Mouse (Mus musculus) heart, embryonic 16.5 days (tissue): ENCODE data around the gene Agpat4. TPM values are rescaled to one million over a fixed set of nuclear protein-coding genes. Genes with fewer than 3 reads are reported as not detected.

ENCODE experiments used
- ATAC-seq: fragments of 200-750 bp; cut with Nextera tagmentation; replicated peaks from 2 replicates; pipeline ENCODE4 v1.8.0; 2017; ENCODE audit warnings: moderate number of reproducible peaks; ENCODE audit not compliant: insufficient read depth, low FRiP score; ENCODE audit errors: extremely low read depth
- H3K27ac ChIP-seq: fragments of 300-500 bp; sonication (generic); 2 replicates; pipeline ENCODE4 v1.5.1; 2014; ENCODE audit warnings: mild to moderate bottlenecking, low read length, control low read depth, moderate library complexity
- H3K27me3 ChIP-seq: fragments of 300-500 bp; sonication (generic); 2 replicates; pipeline ENCODE4 v1.6.1; 2014; ENCODE audit warnings: low read length, mixed read lengths; ENCODE audit not compliant: control insufficient read depth, insufficient read depth
- H3K36me3 ChIP-seq: fragments of 300-500 bp; sonication (generic); 2 replicates; pipeline ENCODE4 v1.6.1; 2014; ENCODE audit not compliant: control insufficient read depth, insufficient read depth
- H3K4me1 ChIP-seq: fragments of 300-500 bp; sonication (generic); 2 replicates; pipeline ENCODE4 v1.6.1; 2014; ENCODE audit warnings: low read length, mixed read lengths; ENCODE audit not compliant: control insufficient read depth, insufficient read depth
- H3K4me2 ChIP-seq: fragments of 300-500 bp; sonication (generic); 2 replicates; pipeline ENCODE4 v1.6.1; 2014; ENCODE audit warnings: low read depth, mild to moderate bottlenecking, control low read depth, low read length
- H3K4me3 ChIP-seq: fragments of 300-500 bp; sonication (generic); 2 replicates; pipeline ENCODE4 v1.5.1; 2014; ENCODE audit warnings: mild to moderate bottlenecking, control low read depth, low read length
- H3K9ac ChIP-seq: fragments of 300-500 bp; sonication (generic); 2 replicates; pipeline ENCODE4 v1.6.1; 2014; ENCODE audit warnings: low read length, control low read depth
- H3K9me3 ChIP-seq: fragments of 300-500 bp; sonication (generic); replicated peaks from 2 replicates; pipeline ENCODE4 v1.6.1; 2016; ENCODE audit warnings: low read length; ENCODE audit not compliant: control insufficient read depth
- WGBS: fragments of 180-500 bp; shearing (Covaris S2); extraction: QIAGEN DNeasy Blood & Tissue Kit; methylation state at CpG from one replicate; pipeline ENCODE4 v1.1.7; 2014; 5-methylcytosine and 5-hydroxymethylcytosine counted together
- polyA plus RNA-seq: library from polyadenylated mRNA; unstranded; fragments of >200 nt; fragmentation: Nextera tagmentation; extraction: Ambion mirVana; gene quantifications from 2 replicates; pipeline ENCODE4 v1.2.1, GENCODE M21; 2015

The Agpat4 gene
- polyA plus RNA-seq, 1 experiment from 2014 or later, result 15.3 TPM

DNA sequence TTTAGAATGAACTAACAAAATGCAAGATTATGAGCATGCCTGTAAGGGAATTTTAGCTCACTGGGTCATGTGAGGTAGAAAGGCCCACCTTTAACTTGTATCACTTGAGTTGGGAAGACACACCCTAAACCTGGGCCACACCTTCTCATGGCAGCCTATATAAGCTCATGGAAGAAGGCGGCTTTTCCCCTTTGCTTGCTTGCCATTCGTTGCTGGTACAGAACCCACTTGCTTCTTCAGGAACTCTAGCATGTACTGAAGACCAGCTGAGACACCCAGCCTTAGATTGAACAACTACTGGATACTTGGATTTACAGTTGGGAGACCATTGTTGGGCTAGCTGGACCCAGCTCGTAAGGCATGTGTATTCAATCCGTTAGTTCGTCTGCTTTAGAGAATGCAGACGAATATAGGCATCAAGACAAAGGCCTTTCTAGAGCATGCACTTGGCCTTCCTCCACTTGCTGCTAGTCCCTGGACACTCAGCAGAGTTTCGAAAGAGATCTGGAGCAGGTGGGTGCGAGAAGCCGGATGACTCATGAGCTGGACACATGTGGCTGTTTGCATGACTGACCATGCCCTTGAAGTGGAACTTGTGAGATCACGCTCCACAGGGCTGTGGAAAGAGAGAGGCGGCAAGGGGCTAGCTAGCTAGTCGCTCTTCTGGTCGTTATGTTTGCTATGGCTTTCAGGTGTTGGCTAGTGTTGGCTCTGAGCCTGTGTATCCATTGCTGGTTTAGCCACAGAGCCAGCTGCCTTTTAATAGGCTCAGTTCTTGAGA is 42.7 kb downstream of the Agpat4 start:
- H3K27ac ChIP-seq, result no peak overlapping the region

GRCm38 (mm10) chr17:12161877-12162276 is 43.4 kb downstream of the Agpat4 start:
- H3K36me3 ChIP-seq, result no peaks in the 10 kb centered on the region
- H3K4me1 ChIP-seq, result peaks cover 8% of the 10 kb centered on the region
- no peak overlapping the region for H3K4me3 ChIP-seq
- no peak overlapping the region for H3K4me2 ChIP-seq
- no peak for ATAC-seq
- 91% methylated on average over 7 of the region's 7 CpGs for WGBS
- H3K27me3 ChIP-seq, result no peaks in the 10 kb centered on the region
- no peak overlapping the region for H3K27ac ChIP-seq
- H3K9me3 ChIP-seq, result no peaks in the 10 kb centered on the region
- no peak overlapping the region for H3K9ac ChIP-seq

More for the DNA sequence above, 42.7 kb downstream of the Agpat4 start:
- H3K4me1 ChIP-seq, result peaks cover 8% of the 10 kb centered on the region
- H3K36me3 ChIP-seq, result no peaks in the 10 kb centered on the region
- H3K4me3 ChIP-seq, result no peak overlapping the region
- no peaks in the 10 kb centered on the region for H3K27me3 ChIP-seq
- H3K9ac ChIP-seq, result no peak overlapping the region
- WGBS, result 85% methylated on average over 13 of the region's 13 CpGs
- no peak for ATAC-seq
- H3K9me3 ChIP-seq, result no peaks in the 10 kb centered on the region
- H3K4me2 ChIP-seq, result no peak overlapping the region

DNA sequence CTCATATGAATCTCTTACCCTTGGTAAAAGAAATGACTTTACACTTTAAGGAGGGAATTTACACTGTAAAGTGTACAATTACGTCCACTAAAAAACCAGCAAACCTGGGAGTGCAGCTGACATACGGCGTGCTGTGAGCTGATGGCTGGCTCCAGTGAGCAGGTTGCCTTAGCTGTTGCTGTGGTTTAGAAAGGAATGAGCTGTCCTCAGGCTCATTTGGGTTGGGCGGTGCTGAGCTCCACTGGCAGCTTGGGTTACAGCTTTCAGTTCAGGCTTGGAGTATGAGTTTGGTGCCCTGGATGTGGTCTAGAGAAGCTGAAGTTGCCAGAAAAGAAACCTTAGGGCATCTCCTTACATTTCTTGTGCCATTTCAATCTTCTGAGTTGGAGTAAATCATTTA is 44.3 kb downstream of the Agpat4 start:
- no peak overlapping the region for H3K4me2 ChIP-seq

DNA sequence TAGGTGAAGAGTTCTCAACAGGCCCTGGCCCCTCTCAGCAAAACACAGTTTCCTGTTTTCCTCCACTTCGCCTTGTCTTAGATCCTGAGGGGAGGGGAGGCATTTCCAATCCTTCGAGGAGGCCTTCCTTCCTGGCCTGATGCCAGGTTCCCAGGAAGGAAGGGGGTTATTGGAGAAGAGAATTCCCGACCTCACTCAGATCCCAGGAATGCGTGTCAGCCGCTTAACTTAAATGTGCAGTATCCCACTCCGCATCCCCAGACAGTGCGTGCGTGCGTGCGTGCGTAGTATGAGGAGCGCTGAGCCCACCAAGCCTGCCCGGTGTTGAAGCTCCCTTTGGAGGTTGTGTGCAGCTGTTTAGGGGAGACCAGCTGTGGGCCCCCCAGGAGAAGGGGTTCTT is 44.9 kb downstream of the Agpat4 start:
- 63% methylated on average over 13 of the region's 13 CpGs for WGBS
- H3K27me3 ChIP-seq, result no peaks in the 10 kb centered on the region
- no peak overlapping the region for H3K27ac ChIP-seq
- H3K36me3 ChIP-seq, result no peaks in the 10 kb centered on the region
- H3K4me2 ChIP-seq, result no peak overlapping the region
- H3K9me3 ChIP-seq, result no peaks in the 10 kb centered on the region
- ATAC-seq, result no peak
- H3K4me1 ChIP-seq, result peaks cover 15% of the 10 kb centered on the region
- H3K4me3 ChIP-seq, result no peak overlapping the region
- no peak overlapping the region for H3K9ac ChIP-seq

More for the DNA sequence above, 44.3 kb downstream of the Agpat4 start:
- Histone ChIP-seq H3K36me3 (no peaks in the 10 kb centered on the region), H3K9me3 (no peaks in the 10 kb centered on the region), H3K27ac (no peak overlapping the region), H3K9ac (no peak overlapping the region), H3K27me3 (no peaks in the 10 kb centered on the region), H3K4me1 (peaks cover 10% of the 10 kb centered on the region), H3K4me3 (no peak overlapping the region)
- no peak for ATAC-seq
- WGBS, result 79% methylated on average over 4 of the region's 4 CpGs

- Histone ChIP-seq H3K27me3 (no peaks in the 10 kb centered on the region), H3K9ac (no peak overlapping the region), H3K4me2 (no peak overlapping the region), H3K36me3 (no peaks in the 10 kb centered on the region), H3K9me3 (no peaks in the 10 kb centered on the region), H3K4me3 (no peak overlapping the region), H3K27ac (no peak overlapping the region), H3K4me1 (peaks cover 20% of the 10 kb centered on the region)
- ATAC-seq, result no peak
- 59% methylated on average over 7 of the region's 7 CpGs for WGBS
Measured at GRCm38 (mm10) chr17:12163903-12164302, 45.4 kb downstream of the Agpat4 start.

DNA sequence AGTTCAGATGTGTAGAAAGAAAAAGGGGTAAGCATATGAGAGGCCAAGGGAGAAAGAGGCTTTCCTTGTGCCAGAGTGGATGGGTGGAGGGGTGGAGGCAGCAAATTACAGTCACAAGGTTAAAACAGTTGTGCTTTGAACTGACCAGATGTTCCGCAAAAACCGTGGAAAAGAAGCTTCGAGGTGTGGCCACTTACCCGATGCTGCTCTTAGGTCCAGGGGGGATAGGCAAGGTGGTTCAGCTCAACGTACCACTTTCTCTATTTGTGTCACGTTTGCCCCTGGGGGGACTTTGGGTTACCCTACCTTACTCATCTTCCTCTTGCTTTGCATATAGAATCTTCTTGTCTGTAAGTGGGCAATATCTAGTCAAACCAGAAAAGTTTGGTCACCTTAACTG is 46.0 kb downstream of the Agpat4 start:
- Histone ChIP-seq H3K9ac (no peak overlapping the region), H3K27me3 (no peaks in the 10 kb centered on the region), H3K4me2 (no peak overlapping the region), H3K4me1 (peaks cover 26% of the 10 kb centered on the region), H3K9me3 (no peaks in the 10 kb centered on the region), H3K4me3 (no peak overlapping the region), H3K36me3 (no peaks in the 10 kb centered on the region), H3K27ac (no peak overlapping the region)
- WGBS, result 96% methylated on average over 6 of the region's 6 CpGs
- ATAC-seq, result no peak

DNA sequence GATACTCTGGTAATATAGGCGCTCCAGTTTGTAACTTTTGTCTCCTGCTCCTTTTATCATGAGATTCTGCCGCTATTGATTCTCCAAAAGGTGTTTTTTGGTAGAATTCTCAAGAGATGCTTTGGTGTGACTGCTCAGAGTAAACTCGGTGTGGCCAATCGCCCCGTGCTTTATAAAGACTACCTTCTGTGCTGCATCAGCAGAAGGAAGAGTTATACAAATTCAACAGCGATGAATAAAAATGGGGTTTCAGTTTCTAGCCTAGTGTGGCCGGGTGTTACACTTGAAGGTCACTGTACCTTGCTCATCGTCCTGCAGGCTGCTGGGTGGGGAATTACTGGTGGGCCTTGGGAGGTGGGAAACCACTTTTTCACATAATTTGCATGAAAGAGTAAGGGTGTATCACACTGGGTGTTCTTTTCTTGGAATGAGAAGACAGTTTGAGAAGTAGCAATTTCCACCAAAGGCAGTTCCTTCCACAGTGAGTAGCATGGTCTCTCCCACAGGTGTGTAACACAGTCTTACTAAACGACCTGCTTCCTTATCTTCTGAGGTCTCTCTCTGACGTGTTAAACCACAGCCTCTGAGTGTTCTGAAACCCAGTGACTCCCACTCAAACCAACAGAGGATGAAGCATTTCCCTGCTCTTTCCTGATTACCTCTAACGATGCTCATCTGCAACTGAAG is 46.6 kb downstream of the Agpat4 start:
- Histone ChIP-seq H3K9me3 (no peaks in the 10 kb centered on the region), H3K27me3 (no peaks in the 10 kb centered on the region), H3K4me3 (no peak overlapping the region), H3K9ac (no peak overlapping the region), H3K4me1 (peaks cover 30% of the 10 kb centered on the region), H3K4me2 (no peak overlapping the region), H3K36me3 (no peaks in the 10 kb centered on the region), H3K27ac (no peak overlapping the region)
- 79% methylated on average over 11 of the region's 11 CpGs for WGBS
- ATAC-seq, result no peak

GRCm38 (mm10) chr17:12165701-12166100 is 47.2 kb downstream of the Agpat4 start:
- no peak for ATAC-seq
- peaks cover 33% of the 10 kb centered on the region for H3K4me1 ChIP-seq
- 90% methylated on average over 9 of the region's 9 CpGs for WGBS
- no peak overlapping the region for H3K4me2 ChIP-seq
- H3K36me3 ChIP-seq, result no peaks in the 10 kb centered on the region
- no peak overlapping the region for H3K4me3 ChIP-seq
- no peak overlapping the region for H3K9ac ChIP-seq
- H3K27ac ChIP-seq, result no peak overlapping the region
- H3K9me3 ChIP-seq, result no peaks in the 10 kb centered on the region
- H3K27me3 ChIP-seq, result no peaks in the 10 kb centered on the region

DNA sequence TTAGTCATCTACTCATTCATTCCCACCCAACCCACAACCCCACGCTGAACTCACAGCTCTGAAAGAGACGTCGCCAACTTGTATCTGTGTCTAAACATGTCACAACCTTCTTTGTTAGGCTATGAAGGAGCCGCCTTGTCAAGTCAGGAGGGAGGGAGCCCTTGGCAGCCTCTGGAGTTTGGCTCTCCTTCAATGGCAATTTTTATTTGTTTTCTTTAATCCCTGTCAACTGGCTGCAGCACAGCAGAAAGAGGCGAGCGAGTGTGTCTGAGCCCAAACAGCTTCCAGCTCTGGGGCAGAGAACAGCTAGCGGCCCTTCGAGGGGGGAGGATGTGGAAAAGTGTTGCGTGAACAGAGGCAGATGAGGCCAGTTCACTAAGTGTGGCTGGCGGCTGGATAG is 50.0 kb downstream of the Agpat4 start:
- no peaks in the 10 kb centered on the region for H3K36me3 ChIP-seq
- WGBS, result 30% methylated on average over 10 of the region's 10 CpGs
- H3K9me3 ChIP-seq, result no peaks in the 10 kb centered on the region
- no peak overlapping the region for H3K9ac ChIP-seq
- ATAC-seq, result peak; percentile 15; the same call in 1 of the 2 replicates
- H3K27me3 ChIP-seq, result no peaks in the 10 kb centered on the region
- no peak overlapping the region for H3K4me2 ChIP-seq
- H3K27ac ChIP-seq, result peak overlapping the region; percentile 12; the same call in 1 of the 2 replicates
- peaks cover 27% of the 10 kb centered on the region for H3K4me1 ChIP-seq
- H3K4me3 ChIP-seq, result no peak overlapping the region
